Mouse (Mus musculus): ENCODE measurements around the gene Aloxe3.

GRCm38 (mm10) chr11:69096987-69097900, 28.5 kb upstream of the Aloxe3 start:
- peak; percentile 3; the same call in 1 of the 2 replicates for TF ChIP-seq CTCF (IDR thresholded peaks at IDR 0.05; ENCODE audit: extremely low read depth, insufficient read length, insufficient replicate concordance, low read depth, low read length)
- TF ChIP-seq POLR2A (IDR thresholded peaks at IDR 0.05; ENCODE audit: low read depth, low read length): peak; percentile 59
